Mouse (Mus musculus) fibroblast of lung, adult 2 months (primary cell): ENCODE measurements around the gene Alox5.

Experiments
- DNase-seq: peaks from one replicate; pipeline ENCODE4 v3.0.0-alpha.2; 2011; ENCODE audit warnings: low read depth

Gene Alox5

DNA sequence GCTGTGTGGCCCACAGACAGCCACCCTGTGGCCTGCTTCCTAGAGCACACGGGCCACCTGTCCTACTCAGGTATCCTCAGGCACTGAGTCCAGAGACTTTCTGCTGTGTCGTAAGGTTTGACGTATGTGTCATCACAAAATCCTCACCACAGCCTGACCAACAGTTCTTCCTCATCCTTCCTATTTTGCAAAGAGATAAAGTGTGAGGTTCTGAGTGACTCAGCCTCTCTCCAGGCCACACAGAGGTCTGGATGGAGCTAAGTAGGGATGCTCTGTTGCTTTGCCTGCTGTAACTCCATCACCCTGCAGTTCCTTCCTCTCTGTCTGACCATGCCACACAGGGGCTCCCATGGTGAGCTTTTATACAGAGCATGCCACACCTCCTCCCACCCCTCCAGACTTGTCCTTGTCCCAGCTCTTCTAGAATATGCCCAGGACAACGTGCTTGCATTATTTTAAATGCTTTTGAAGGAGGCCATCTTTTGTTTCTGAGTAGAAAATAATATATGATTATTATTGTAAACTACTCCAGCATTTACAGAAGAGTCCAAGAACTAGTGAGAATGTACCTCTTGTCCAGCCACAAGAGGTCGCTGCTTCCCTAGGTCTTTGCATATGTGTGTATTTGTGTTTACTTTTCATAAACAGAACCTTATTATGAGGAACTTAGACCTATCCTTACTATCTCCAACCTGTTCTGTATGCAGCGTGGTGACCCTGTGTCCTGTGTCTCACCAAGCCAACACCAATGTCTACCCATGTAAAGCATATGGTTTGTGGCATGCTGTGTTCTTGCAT lies 43.3 kb downstream of the Alox5 start:
- no peak for DNase-seq

GRCm38 (mm10) chr6:116416000-116416552 lies 44.9 kb downstream of the Alox5 start:
- no peak for DNase-seq

DNA sequence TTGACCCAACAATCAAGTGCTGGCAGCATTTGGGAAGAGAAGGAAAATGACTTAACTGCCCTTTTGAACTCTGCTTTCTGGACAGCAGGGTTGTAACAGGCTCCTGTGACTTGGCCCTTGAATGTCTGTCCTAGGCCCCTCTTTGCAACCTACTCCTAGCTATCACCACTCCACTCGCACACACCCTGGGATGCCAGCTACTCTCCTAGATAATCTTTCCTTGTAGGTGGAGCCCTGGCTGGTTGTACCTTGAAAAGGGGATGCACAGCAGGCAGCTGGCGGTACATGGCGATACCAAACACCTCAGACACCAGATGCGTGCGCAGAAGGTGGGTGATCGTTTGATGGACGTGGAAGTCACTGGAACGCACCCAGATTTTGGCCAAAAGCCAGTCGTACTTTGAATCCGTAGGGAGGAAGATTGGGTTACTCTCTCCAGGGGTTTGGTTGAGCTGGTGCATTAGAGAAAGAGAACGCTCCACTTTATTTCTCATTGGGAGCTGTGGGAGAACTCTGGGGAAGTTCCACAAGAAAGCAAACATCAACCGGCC lies 45.8 kb downstream of the Alox5 start:
- DNase-seq: no peak

DNA sequence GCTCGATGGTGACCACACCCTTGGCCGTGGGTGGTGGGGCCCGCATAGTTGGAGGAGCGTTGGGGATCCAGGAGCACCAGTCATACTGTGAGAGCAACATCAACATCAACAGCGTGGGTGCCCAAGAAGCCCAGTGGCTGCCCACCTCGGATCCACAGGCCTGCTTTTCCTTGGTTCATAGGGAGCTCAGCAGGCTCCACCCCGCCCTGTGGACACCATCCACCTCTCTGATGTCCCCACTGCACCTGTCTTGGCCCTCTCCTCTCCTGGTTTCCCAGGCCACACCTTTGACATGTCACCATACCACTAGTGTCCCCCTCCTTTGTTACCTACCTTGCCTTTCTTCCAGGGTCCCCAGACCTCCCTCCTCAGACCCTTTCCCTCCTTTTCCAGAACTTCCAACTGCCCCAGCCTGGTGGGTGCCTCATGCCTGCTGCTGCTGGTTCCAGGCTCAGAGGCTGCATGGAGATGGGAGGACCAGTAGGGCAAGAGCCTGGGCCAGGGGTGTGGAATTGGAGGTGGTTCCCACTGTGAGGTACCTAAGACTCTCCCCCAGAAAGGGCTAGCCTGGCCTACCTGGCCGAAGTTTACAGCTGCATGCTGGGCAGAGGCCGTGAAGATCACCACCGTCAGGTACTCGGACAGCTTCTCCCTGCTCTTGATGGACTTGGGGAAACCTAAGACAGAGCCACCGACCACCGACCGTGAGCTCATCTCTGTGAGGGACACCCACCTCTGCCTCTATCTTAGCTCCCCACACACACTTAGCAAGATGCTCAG lies 48.2 kb downstream of the Alox5 start:
- no peak for DNase-seq

GRCm38 (mm10) chr6:116411716-116412115 lies 49.3 kb downstream of the Alox5 start:
- no peak for DNase-seq

DNA sequence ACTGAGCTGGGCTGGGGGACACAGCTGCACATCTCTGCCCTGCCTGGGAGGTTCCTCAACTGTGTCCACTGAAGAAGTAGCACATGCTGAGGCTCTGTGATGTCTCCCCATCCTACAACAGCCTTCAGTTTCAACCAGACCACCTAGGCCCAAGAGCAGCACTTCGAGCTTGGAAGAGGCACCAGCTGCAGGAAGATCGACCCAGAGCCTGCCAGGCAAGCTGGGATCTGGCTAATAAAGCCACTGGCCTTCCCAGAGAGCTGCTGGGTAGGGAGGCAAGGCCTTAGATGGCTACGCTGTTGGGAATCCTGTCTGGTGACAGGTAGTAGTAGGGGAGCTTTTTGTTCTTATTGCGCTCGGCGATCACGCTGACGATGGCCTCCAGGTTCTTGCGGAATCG lies 50.5 kb downstream of the Alox5 start:
- DNase-seq: no peak

GRCm38 (mm10) chr6:116407956-116408657 lies 52.9 kb downstream of the Alox5 start:
- no peak for DNase-seq

DNA sequence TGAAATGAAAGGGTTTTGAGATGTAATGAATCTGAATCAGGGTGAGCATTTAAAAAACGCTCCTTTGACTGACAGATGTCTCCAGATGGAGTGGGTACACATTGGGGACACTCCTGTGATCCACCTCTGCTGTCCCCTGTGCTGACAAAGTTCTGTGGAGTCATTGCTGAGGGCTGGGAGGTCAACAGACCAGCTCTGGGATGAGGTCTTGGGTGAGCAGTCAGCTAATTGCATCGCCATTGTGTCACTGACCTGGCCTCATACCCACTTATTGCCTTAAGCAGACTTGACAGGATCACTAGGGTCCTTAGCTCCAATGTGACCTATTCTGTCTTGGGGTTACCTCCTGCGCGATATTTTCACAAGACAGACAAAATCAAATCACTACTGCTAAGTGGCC lies 53.8 kb downstream of the Alox5 start:
- DNase-seq: no peak

DNA sequence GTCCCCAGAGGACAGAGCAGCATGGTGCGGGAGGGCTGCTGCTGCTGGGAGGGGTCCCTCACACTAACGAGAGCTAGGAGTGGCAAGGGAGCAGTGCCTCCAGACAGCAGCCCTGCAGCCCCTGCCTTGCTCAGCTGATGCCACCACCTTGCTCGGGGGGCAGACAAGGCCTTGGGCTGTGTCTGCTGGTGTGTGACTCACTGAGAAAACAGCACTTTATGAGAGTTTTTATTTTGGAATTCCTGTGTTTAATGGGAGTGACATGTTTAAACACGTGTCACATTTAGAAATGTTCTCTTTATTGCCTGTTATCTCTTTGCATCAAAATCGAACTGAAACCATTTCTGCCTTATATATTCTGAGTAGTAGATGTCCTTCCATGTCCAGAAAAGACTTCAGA lies 54.3 kb downstream of the Alox5 start:
- no peak for DNase-seq

DNA sequence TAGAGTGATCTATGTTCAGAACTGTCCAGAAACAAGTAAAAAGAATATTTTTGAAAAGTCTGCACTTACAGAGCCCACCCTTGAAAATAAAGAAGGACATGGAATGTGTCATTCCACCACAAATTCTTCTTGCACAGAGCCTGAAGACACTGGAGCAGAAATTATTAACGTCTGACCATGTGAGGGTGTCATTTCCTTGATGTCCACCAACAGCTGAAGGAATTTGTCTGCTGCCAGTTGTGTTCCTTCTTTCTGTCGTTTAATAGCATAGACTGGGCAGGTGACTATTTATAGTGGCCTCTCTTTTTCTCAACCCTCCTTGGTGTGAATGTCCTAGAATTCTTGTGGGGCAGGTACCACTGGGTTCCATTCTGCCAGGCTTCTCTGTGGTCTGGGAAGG lies 54.8 kb downstream of the Alox5 start:
- DNase-seq: no peak

DNA sequence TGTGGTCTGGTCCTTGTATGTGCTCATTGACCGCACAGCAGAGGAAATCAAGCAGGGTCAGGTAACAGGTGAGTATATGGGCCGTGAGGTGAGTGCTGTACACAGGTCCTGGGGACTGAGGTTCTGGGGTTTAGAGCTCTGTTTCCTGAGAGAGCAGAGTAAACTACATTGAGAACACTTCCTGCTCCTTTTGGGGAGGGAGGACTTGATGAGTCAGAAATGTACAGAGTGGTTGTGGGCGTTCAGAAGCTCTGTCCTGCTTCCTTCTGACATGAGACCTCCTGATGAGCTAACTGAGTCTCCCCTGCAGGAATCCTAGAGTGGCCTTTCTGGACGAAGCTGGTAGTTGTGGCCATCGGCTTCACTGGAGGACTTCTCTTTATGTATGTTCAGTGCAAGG lies 55.3 kb downstream of the Alox5 start:
- DNase-seq: no peak

DNA sequence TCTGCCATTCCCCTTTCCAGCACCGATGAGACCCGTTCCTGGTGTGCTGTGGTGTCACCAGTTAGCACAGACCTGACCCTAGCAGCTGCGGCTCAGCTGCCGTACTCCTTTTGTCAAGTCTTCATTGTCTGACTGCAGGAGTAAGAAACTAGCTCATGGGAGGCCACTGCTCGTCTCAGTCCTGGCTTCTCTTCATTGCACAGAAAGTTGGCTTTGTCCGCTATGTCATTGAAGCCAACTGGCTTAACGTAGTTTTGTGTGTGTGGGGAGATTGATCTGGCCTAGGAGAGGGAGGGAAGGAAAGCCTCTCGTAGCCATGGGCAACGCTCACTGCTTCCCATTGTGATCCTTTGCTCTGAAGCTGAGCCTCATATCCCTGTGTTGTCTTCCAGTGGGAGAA lies 55.7 kb downstream of the Alox5 start:
- no peak for DNase-seq

- DNase-seq: no peak
Observed at GRCm38 (mm10) chr6:116402426-116402825, 58.6 kb downstream of the Alox5 start.

DNA sequence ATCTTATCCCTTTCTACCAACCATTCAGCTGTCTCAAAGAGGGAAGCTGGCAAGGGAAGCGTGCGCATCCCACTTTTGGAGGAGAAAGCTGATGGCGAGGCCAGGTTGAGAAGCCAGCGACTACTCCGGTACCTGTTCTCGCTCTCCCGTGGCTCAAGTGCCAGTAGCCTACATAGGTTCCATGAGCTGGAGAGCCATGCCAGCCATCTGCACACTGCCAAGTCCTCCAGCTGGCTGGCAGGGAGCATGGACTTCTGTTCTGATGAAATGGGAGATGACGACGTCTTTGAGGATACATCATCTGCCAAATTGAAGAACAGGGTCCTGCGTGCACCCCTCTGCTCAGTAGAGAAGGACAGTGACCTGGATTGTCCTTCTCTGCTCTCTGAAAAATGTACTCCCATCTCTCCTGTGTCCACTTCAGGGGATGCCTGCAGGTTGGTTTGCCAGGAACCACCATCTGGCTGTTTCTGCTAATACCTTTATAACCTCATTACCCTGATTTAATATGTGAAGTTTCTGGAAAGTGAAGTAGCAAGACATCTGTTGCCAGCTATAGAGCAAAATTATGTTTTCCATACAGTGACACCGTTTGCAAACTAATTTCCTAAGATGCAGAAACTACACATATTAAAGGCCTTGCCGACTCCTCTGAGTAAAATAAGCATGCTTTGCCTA lies 59.1 kb downstream of the Alox5 start:
- DNase-seq: no peak

GRCm38 (mm10) chr6:116398136-116398535 lies 62.8 kb downstream of the Alox5 start:
- no peak for DNase-seq

GRCm38 (mm10) chr6:116397621-116398020 lies 63.4 kb downstream of the Alox5 start:
- DNase-seq: no peak

GRCm38 (mm10) chr6:116394916-116395648 lies 65.9 kb downstream of the Alox5 start:
- no peak for DNase-seq

GRCm38 (mm10) chr6:116389481-116389880 lies 71.5 kb downstream of the Alox5 start:
- DNase-seq: no peak

GRCm38 (mm10) chr6:116388068-116388467 lies 72.9 kb downstream of the Alox5 start:
- DNase-seq: no peak

GRCm38 (mm10) chr6:116386506-116386905 lies 74.5 kb downstream of the Alox5 start:
- DNase-seq: no peak

DNA sequence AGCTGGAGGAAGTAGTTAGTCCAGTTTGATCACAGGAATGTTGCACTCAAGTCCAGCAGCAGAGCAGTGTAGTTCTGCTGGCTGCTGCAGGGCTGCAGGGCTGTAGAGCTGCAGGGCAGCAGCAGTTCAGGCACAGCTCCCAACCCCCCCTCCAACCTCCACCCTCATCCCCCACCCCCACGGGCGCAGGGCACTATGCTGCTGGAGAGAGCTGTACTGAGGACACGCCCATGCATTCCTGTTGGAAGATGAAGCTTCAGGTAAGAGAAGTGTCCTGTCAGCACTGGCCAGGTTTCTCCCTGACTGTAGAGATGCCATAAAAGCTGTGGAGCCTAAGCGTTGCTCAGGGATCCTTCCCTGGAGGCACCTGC lies 74.9 kb downstream of the Alox5 start:
- no peak for DNase-seq
